Mouse (Mus musculus): ENCODE measurements around the gene Wbp2.
"Not testable (repeated sequence)": the region's sequence is repeated elsewhere in the genome, so short reads cannot be mapped to it uniquely, and the experiment has no call there.

Wbp2 gene

DNA sequence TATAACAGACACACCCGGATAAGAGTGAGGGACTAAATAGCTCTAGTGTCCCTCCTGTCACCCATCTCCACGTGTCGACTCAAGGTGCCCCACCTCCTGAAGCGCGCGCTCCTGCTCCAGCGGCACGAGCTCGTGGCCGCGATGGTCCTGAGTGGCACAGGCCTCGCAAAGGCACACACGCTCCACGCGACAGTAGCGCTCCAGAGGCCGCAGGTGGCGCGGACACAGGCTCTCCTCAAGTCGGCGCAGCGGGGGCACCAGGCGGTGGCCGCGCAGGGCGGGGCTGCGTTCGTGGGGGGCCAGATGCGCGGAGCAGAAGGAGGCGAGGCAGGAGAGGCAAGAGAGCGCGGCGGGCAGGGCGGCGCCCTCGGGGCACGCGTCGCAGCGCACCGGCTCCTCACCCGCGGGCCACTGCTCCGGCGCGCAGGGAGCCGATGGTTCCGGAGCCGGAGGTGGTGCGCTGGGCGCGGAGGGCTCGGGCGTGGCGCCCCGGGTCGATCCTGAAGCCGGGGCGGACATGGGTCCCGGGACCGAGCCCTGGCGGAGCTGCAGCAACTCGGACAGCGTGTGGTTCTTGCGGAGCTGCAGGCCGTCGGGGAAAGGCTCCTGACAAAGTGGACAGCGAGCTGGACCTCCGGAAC is 22.8 kb upstream of the Wbp2 start:
- no peak for DNase-seq (ENCODE audit: low spot score in 2 of 2)

DNA sequence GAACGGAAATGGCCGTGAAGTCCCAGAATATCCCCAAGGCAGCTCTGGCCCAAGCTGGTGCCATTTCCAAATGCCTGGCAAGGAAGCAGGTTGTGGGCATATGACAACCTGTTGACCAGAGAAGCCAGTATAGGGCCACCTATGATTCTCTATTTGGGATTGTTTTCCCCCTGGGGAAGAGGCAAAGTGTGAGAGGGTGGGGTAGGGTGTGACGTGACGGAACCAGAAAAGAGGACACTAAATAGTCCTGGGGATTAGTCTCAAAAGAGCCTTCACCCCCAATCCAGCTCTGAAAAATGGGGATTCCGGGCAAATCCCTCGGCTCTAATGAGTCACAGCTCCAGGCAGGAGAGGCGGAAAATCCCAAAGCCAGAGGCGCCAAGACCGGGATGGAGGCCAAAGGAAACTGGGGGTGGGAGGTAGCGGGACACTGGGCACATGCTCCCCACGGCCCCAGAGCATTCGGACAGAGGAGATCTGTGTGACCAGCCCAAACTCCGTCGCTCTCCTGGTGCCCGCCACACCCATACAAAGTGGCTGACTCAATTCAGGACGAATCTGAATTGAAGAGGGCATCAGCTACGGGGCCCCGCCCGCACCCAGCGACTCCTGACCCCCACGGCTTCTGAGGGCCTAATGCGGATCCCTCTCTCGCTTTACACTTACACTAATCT is 21.8 kb upstream of the Wbp2 start:
- DNase-seq (ENCODE audit: low spot score in 2 of 2) = no peak

DNA sequence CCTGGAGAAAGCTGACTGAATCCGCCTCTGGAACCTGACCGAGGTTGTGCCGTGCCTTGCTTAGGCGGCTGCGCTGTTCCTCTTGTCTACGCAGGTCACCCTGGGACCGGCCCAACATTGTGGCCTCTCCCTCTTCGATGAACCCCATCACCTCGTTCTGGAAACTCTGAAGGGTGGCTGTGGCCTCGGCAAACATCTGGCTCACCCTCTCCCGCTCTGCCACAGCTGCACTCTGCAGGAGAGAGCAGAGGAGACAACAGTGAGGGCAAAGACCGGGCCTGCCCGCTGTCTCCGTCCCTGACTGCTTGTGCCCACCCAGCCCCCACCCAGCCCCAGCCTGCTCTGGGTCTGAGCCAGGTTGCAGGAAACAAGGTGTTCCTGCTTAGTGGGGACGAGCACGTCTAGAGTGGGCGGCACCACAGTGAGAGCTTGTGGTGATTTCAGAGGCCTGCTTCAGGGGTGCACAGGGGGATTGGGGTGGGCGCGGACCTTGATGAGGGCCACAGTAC is 21.0 kb upstream of the Wbp2 start:
- DNase-seq (ENCODE audit: low spot score in 2 of 2) = no peak

DNA sequence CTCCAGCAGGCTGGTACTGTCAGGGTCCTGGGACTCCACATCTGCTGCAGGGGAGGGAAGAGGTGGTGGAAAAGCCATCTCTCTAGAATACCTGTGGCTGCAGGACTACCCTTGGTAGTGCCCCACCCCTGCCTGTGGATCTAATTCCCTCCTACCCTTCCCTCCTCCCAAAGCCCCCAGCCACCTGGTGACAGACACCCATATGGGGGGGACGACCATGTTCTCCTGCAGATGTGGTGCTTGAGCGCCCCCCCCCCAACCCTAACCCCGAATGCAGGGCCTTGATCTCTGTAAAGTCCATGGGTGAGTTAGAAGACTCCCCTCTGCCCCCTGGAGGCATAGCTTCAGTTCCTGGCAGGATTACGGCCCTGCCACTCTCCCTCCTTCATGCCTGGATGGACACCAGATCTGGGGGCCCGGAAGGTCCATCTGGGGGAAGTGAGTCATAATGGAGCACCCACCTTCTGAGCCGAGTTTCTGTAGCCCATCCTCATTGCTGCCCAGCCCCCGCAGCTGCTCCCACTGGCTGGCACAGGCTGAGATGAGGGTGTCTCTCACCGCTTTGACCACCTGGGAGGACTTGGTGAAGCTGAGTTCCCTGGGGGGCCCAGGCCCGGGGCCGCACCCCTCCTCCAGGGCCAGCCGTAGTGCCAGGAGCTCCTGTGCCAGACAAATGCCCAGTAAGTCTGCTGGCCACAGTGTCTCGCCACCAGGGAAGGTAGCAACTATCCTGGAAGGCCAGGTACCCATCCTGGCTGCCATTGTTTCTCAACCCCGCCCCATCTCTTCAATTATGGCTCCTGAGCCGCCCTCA is 20.4 kb upstream of the Wbp2 start:
- no peak for DNase-seq (ENCODE audit: low spot score in 2 of 2)

DNA sequence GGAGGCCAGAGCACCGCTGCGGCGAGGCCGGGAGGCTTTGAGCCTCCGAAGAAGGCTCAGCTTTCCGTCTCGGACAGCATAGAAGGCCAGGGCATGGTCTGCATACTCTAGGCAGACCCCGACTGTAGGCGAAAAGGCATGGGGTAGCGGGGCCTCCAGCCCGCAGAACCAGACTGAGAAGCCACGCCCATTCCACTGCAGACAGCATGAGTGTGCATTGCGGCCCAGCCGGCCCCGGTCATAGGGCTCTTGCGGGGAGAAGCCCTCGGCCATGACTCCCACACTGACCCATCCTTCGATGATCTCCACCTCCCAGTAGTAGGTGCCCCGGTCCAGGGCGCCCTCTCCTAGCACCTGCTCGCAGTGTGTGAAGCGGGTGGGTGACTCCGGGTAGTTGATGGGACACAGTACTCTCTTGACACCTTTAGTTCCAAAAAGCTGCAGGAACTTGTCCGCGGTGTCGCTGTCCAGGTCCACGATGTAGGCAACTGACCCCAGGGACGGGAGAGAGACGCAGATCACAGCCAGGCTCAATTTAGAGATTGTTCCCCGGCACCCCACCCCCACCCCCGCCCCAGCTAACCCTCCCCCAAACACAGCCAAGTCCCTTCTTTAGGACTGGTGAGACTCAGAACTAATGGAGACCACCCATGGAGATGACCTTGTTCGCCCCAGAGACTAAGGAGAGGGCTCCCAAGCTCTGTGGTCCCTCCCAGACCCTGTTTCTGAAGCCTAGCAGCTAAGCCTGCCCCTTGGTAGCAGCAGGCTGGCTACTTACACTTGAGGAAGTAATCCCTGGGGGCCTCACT is 19.6 kb upstream of the Wbp2 start:
- DNase-seq (ENCODE audit: low spot score in 2 of 2) = no peak

DNA sequence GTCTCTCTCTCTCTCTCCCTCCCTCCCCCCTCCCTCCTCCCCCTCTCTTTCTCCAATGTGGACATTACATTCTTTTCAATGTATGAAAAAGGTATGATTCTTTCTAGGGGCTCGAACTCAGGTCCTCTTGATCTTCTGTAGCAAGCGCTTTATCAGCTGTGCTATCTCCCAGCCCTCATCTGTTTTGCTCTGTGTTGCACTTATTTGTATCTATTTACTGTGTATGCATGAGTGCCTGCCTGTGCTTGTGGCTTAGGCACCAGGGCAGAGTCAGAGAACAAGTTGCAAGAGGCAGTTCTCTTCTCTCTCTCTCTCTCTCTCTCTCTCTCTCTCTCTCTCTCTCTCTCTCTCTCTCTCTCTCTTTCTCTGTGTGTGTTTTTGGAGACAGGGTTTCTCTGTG is 18.3 kb upstream of the Wbp2 start:
- DNase-seq (ENCODE audit: low spot score in 2 of 2) = no peak

DNA sequence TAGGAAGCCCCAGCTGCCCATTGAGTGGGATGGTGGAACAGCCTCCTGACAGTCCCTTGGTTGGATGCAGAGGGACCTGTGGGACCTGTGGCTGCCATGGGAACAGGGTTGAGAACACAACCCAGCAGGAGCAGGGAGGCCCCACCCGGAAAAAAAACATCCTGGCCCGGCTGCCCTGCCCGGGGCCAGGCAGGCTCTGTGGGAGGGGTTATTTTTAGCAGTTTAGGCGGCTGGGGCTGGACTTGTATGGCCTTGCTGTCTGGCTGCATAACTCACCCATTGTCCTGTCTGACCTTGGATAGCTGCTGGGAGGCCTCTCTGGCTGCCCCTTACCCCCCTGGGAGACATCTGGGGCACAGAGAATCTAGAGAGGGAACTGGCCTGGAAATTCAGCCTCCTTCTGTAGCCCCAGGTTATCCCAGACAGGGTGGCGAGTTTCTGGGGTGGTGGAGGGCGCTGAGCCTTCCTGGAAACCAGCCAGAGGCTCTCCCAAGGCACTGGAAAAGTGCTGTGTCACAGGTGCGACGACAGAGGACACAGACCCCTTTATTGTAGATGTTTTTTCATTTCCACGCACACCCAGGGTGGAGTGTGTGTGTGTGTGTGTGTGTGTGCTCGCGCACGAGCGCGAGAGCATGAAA is 17.3 kb upstream of the Wbp2 start:
- no peak for DNase-seq (ENCODE audit: low spot score in 2 of 2)

DNA sequence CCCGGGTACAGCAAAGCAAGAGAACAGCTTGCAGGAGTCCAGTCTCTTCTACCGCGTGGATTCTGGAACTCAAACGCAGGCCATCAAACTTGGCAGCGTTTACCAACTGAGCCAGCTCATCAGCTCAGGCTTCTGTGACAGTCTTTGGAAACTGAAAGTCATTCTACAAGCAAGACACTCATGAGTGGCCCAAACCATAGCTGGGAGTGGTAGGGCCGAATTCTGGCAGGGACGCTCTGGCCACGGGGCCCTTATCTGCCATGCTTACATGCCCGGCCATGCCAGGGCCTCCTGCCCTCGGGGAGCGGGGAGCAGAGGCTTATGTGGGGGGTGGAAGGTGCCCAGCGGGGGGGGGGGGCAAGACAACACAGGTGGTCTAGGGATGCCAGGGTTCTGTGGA is 16.8 kb upstream of the Wbp2 start:
- DNase-seq (ENCODE audit: low spot score in 2 of 2) = no peak

DNA sequence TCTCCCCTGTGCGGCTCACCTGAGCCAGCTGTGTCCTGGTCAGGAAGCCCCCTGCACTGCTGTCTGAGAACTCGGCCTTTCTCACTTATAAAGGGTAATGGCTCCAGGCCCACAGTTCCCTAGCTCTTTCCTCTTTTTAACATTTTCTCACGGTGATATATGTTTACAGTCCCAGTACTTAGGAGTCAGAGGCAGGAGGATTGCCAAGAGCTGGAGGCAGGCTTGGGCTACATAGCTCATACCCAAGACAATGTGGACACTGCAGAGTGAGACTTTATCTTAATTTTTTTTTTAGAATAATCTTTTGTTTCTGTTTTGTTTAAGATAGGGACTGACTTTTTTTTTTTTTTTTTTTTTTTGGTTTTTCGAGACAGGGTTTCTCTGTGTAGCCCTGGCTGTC is 15.7 kb upstream of the Wbp2 start:
- no peak for DNase-seq (ENCODE audit: low spot score in 2 of 2)

DNA sequence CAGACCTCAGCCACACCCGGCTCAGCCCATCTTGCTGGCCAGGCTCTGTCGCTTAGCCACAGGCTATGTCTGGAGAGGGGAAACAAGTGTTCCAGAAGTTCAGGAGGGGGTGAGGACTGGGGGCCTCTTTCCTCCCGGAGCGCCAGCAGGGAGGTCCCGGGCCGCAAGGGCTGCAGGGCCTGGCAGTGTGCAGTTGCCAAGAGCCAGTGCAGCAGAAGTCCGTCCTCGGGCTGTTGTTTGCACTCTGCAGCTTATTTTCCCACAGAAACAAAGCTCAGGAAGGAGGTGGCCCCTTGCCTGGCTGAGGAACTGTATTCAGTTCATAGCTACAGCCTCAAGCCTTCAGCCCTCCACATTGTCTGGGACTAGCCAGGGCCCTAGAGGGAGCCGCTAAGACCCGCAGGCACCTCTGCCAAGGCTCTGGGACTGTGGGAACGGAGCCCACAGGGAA is 15.2 kb upstream of the Wbp2 start:
- DNase-seq (ENCODE audit: low spot score in 2 of 2) = no peak

DNA sequence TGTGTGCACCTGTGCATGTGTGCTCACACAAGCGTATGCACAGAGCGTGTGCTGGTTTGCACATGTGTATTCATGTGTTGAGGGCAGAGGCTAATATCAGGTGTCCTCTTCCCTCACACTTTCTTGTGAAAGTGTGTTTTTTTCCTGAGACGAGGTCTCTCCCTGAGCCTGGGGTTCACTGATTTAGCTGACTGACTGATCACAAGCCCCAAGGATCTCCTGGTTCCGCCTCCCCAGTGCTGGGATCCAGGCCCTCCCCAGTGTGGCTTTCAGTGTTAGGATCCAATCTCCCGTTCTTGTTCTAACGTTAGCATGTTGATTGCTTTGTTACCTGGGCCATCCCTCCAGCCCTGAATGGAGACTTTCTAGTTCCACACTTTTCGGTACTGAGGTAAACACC is 14.0 kb upstream of the Wbp2 start:
- DNase-seq (ENCODE audit: low spot score in 2 of 2) = no peak

DNA sequence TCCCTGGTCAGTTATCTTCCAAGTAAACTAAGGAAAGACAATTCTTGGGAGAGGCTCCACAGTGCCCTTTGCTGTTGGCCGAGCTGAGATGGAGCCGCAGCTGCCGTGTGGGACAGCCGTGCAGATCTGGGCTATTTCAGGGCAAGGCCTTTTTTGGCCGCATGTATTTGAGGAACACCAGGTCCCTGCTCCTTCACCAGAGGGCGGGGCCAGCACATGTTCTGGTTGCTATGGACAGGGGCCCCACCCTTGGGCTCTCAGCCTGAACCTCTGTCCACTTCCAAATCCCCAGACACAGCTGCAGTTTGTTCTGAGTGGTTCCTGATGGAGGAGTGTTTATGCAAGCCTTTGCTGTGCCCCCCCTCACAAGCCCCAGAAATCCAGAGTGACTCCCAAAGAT is 13.6 kb upstream of the Wbp2 start:
- DNase-seq (ENCODE audit: low spot score in 2 of 2) = no peak

DNA sequence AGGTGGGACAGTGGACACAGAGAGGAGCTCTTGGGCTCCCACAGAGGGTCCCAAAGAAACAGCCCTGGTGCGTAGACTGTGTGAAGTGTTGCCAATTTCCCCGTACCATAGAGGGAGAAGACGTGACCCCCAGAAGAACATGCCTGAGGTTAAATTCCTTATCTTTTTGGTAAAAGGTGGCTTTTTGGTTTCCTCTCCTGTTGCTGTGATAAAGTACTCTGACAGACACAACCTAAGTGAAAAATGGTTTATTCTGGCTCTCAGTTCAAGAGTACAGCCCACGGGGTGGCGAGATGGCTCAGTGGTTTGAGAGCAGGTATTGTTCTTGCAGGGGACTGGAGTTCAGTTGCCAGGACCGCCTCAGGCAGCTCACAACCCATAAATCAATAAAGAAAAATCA is 12.7 kb upstream of the Wbp2 start:
- no peak for DNase-seq (ENCODE audit: low spot score in 2 of 2)

DNA sequence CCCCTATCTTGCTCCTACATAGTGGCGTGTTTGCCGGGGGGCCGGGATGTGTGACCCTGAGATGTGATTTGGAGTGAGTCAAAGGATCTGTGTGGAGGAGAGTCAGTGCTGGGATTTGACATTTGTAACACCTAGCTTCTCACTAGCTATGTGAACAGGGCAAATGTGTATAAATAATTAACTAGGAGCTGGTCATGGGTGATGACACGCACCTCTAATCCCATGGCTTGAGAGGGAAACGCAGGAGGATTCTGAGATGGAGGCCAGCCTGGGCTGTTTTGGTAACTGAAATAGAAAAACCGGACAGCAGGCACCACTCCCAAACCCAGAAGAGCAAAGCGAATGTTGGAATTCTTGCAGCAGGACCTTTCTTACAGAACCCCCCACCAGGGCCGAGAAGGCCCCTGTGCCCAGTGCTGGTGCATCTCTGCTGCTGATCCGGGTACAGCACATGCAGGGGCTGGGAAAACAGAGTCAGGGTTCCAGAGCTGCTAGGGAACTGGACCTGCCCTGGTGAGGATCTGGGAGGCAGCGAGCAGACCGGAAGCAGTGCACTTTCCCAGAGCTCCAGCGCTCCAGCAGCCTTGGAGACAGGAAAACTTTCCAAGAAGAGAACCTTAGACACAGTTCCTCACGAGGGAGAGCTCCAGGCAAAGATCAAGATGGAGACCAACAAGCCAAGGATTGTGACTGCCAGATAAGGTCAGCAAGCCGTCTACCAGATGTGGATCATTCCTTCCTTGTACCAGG is 12.1 kb upstream of the Wbp2 start:
- DNase-seq (ENCODE audit: low spot score in 2 of 2) = no peak

DNA sequence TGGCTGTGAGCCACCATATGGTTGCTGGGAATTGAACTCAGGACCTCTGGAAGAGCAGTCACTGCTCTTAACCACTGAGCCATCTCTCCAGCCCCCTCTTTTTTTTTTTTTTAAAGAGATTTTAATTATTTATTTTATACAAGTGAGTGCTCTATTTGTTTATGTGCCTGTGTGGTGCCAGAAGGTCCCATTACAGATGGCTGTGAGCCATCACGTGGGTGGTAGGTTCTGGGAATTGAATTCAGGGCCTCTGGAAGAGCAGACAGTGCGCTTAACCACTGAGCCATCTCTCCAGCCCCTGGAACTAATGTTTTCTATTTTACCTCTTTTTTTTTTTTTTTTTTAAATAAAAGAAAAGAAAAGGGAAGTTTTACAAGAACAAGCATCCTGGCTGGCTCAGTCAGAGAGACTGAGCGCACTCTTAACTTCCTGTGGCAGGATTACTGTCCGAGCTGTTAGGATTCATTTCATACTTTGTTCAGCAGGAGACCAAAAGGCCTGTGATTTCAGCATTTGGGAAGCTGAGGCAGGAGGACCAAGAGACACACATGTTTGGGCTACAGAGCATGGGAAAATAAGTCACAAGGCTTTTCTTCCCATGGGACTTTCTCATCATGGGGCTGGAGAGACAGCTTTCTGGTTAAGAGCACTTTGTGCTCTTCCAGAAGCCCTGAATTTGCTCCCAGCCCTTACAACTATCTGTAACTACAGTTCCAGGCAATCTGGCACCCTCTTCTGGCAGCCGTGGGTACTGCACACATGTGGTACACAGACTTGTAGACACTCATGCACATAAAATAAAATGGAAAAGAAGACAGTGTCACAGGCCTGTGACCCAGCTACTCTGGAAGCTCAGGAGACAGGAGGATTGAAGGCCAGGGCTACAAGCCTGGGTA is 9.7 kb upstream of the Wbp2 start:
- peak in 1 of 2 experiments; percentile 54 for DNase-seq (ENCODE audit: low spot score in 2 of 2)

DNA sequence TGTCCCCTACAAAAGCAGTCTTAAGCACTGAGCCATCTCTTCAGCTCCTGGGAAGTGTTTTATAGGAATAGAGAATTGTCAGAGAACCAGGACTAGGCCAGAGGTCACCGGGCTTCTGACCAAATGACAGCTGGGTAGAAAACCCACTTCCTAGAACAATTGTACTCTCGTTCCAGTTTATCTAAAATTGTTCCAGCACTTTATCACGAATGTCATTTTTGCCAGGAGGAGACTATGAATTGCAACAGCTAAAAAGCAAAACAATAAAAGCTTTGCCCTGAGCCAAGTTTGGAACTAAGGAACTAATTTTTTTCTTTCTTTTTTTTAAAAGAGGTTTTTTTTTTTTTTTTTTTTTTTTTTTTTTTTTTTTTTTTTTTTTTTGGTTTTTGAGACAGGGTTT is 8.8 kb upstream of the Wbp2 start:
- DNase-seq (ENCODE audit: low spot score in 2 of 2) = no peak

DNA sequence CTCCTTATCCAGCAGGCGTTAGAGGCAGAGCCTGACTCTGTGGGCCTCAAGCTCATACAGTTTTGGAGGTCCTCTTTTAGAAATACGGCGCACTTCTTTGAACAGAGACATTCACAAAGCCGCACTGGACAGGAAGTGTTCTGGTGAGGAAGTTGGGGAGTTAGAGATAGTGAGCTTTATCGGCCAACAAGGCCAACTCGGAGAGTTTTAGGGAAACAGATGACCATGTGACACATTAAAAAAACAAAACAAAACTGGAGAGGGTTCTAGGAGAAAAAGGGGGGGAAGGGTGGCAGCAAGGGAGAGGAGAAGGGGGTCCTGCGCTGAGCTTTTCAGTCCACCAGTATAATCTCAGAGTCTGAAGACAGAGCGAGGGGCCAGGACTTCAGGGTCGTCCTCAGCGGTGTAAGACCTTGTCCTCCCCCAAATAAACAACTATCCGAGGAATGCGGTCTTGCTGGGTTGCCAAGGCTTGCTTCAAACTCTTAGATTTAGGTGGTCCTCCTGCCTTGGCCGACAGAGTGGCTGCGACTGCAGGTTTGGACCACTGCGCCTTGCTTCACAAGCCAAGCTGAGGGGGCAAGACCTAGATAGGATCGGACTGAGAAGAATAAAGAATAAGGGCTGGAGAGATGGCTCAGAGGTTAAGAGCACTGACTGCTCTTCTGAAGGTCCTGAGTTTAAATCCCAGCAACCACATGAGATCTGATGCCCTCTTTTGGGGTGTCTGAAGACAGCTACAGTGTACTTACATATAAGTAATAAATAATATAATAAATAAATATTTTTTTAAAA is 7.2 kb upstream of the Wbp2 start:
- no peak for DNase-seq (ENCODE audit: low spot score in 2 of 2)

DNA sequence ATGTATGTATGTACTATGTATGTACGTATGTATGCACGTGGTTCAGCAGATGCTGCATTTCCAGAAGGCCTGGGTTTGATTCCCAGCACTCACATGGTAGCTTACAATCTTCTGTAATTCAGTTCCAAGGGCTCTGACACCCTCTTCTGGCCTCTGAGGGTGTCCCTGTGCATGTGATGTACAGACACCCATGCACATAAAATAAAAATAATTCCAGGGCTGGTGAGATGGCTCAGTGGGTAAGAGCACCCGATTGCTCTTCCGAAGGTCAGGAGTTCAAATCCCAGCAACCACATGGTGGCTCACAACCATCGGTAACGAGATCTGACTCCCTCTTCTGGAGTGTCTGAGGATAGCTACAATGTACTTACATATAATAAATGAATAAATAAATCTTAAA is 6.2 kb upstream of the Wbp2 start:
- DNase-seq (ENCODE audit: low spot score in 2 of 2) = not testable (repeated sequence)

DNA sequence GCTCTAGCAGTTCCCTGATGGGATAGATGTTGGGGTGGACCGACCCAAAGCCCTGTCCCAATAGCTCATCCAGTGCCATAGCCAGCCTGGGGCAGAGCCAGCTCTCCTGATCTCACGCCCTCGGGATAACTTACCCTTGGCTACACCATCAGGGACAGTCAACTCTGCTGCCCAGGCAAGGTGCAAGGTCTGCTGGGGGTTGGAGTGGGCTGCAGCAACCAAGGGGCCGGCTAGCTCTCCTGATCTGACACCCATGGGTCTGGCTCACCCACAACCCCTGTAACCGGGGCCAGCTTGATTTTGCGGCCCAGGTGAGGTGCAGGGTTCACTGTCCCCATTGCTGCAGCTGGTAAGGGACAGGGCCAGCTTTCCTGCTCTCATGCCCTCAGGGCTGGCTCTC is 4.8 kb upstream of the Wbp2 start:
- DNase-seq (ENCODE audit: low spot score in 2 of 2) = no peak
